Mouse (Mus musculus): ENCODE measurements around the gene Jade1.

DNA sequence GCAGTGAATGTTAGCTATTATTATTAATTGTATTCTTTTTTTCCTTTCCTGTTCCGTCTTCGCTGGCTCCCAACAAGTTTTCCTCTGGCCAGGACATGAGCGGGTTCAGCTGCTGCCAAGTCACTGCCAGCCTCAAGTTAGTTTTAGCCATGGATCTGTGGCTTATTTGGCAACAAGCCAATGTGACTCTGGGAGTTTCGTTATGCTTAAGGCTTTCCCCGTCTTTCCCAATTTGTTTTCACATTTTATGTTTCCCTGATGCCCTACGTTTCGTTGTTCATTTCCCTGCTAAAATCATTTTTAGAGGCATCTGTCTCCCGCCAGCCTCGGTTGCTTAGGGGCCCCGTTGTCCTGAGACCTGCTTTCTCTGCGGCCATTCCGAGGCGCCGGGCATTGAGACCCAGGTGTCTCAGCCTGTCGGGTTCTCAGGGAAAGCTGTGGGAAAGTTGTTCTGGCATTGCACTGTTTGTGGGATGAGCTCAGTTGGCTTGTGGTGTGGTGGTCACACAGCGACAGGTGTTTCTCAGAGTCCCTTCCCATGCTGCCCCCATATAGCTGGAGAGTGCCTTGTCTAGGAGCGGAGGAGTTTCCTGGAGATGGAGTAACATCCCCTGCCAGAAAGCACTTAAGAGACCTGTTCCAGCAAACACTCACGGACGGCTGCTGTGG is 33.8 kb downstream of the Jade1 start:
- TF ChIP-seq RAD21 (IDR thresholded peaks at IDR 0.05; ENCODE audit: low read depth, low read length): no peak
- TF ChIP-seq JUND (conservative IDR thresholded peaks at IDR 0.05; ENCODE audit: low read depth, low read length): no peak
- TF ChIP-seq IRF4 (IDR thresholded peaks at IDR 0.05; ENCODE audit: low read depth, low read length): no peak
- no peak for TF ChIP-seq ZC3H11A (IDR thresholded peaks at IDR 0.05; ENCODE audit: low read depth, low read length)
- no peak for TF ChIP-seq CTCF (conservative IDR thresholded peaks at IDR 0.05 in 1 of 2, IDR thresholded peaks at IDR 0.05 in 1 of 2; ENCODE audit: low read depth in 2 of 2, low read length in 2 of 2)
- no peak for TF ChIP-seq ZNF384 (IDR thresholded peaks at IDR 0.05; ENCODE audit: low read depth, low read length)
- TF ChIP-seq POLR2AphosphoS2 (IDR thresholded peaks at IDR 0.05; ENCODE audit: low read depth, low read length): no peak
- TF ChIP-seq SIN3A (IDR thresholded peaks at IDR 0.05; ENCODE audit: low read length): no peak
- TF ChIP-seq POLR2A (IDR thresholded peaks at IDR 0.05; ENCODE audit: low read depth, low read length): no peak
- TF ChIP-seq EP300 (IDR thresholded peaks at IDR 0.05; ENCODE audit: low read length): no peak
- TF ChIP-seq MAZ (IDR thresholded peaks at IDR 0.05; ENCODE audit: low read depth, low read length): no peak
- no peak for TF ChIP-seq HCFC1 (IDR thresholded peaks at IDR 0.05; ENCODE audit: low read depth, low read length)
